Mouse (Mus musculus) MEL (cell line): ENCODE measurements around the gene Pex10. TPM values are rescaled to one million over a fixed set of nuclear protein-coding genes. Genes with fewer than 3 reads are reported as not detected.
"Not testable (repeated sequence)": the region's sequence is repeated elsewhere in the genome, so short reads cannot be mapped to it uniquely, and the experiment has no call there.

Experiments used
- DNase-seq: peaks from one replicate; pipeline ENCODE4 v3.0.0; 2011; ENCODE audit warnings: low read depth, low spot score
- H3K27ac ChIP-seq: 2 replicates; pipeline ENCODE4 v1.5.1; 2012; ENCODE audit warnings: low read depth, mild to moderate bottlenecking, control low read depth, low read length, moderate library complexity; ENCODE audit not compliant: control insufficient read depth
- H3K27me3 ChIP-seq, 2 experiments: fragments of 150-350 bp in 1 of 2; sonication (generic) in 1 of 2; 2 replicates each; pipeline ENCODE4 v1.6.1; 2012; ENCODE audit warnings: low read length in 2 of 2, mild to moderate bottlenecking in 2 of 2, improper control_type of control experiment in 1 of 2, moderate library complexity in 1 of 2; ENCODE audit not compliant: insufficient read depth in 2 of 2, control insufficient read depth in 1 of 2
- H3K36me3 ChIP-seq, 2 experiments: 2 replicates each; pipeline ENCODE4 v1.6.1; 2012 to 2014; ENCODE audit warnings: low read length in 2 of 2, improper control_type of control experiment in 1 of 2, inconsistent platforms in 1 of 2, mild to moderate bottlenecking in 1 of 2; ENCODE audit not compliant: insufficient read depth in 2 of 2, control insufficient read depth in 1 of 2
- H3K4me1 ChIP-seq, 2 experiments: fragments of 150-350 bp in 1 of 2; sonication (generic) in 1 of 2; 2 replicates each; pipeline ENCODE4 v1.6.1; 2012; ENCODE audit warnings: low read length in 2 of 2, improper control_type of control experiment in 1 of 2, mild to moderate bottlenecking in 1 of 2; ENCODE audit not compliant: insufficient read depth in 2 of 2, control insufficient read depth in 1 of 2
- H3K4me3 ChIP-seq, 2 experiments: fragments of 150-350 bp in 1 of 2; sonication (generic) in 1 of 2; 2 replicates each; pipeline ENCODE4 v1.5.1; 2012; ENCODE audit warnings: low read depth in 2 of 2, low read length in 2 of 2, mild to moderate bottlenecking in 2 of 2, moderate library complexity in 2 of 2, control low read depth in 1 of 2, improper control_type of control experiment in 1 of 2; ENCODE audit not compliant: control insufficient read depth in 1 of 2, insufficient read depth in 1 of 2
- H3K79me2 ChIP-seq: 2 replicates; pipeline ENCODE4 v1.6.1; 2012; ENCODE audit warnings: mild to moderate bottlenecking, low read length, moderate library complexity; ENCODE audit not compliant: control insufficient read depth, poor library complexity, insufficient read depth
- H3K9ac ChIP-seq: 2 replicates; pipeline ENCODE4 v1.6.1; 2012; ENCODE audit warnings: low read depth, mild to moderate bottlenecking, control low read depth, low read length, moderate library complexity; ENCODE audit not compliant: control insufficient read depth, poor library complexity, severe bottlenecking
- H3K9me3 ChIP-seq: fragments of 150-350 bp; sonication (generic); replicated peaks from 2 replicates; pipeline ENCODE4 v1.6.1; 2012; ENCODE audit warnings: mild to moderate bottlenecking, low read length, improper control_type of control experiment, moderate library complexity; ENCODE audit not compliant: insufficient read depth
- CTCF ChIP-seq, 3 experiments: IDR thresholded peaks in 2 of 3; conservative IDR thresholded peaks in 1 of 3; 2 replicates each; pipeline ENCODE4 v1.5.1; 2011 to 2012; ENCODE audit warnings: low read length in 3 of 3, low read depth in 2 of 3, mild to moderate bottlenecking in 2 of 3, improper control_type of control experiment in 1 of 3, inconsistent platforms in 1 of 3, mixed read lengths in 1 of 3, moderate library complexity in 1 of 3; ENCODE audit not compliant: control insufficient read depth in 1 of 3, insufficient read depth in 1 of 3, poor library complexity in 1 of 3, severe bottlenecking in 1 of 3
- ETS1 ChIP-seq: IDR thresholded peaks from 2 replicates; pipeline ENCODE4 v1.6.1; 2012; ENCODE audit warnings: low read depth, mild to moderate bottlenecking, inconsistent platforms, low read length, improper control_type of control experiment, moderate library complexity
- HCFC1 ChIP-seq: IDR thresholded peaks from 2 replicates; pipeline ENCODE4 v1.6.1; 2012; ENCODE audit warnings: low read depth, mild to moderate bottlenecking, inconsistent platforms, low read length, improper control_type of control experiment, moderate library complexity
- MAFK ChIP-seq: IDR thresholded peaks from 2 replicates; pipeline ENCODE4 v1.6.1; 2011; ENCODE audit warnings: low read depth, mild to moderate bottlenecking, low read length, improper control_type of control experiment, borderline replicate concordance
- MXI1 ChIP-seq: IDR thresholded peaks from 2 replicates; pipeline ENCODE4 v1.6.1; 2011; ENCODE audit warnings: mild to moderate bottlenecking, low read depth, low read length, improper control_type of control experiment
- NELFE ChIP-seq: IDR thresholded peaks from 2 replicates; pipeline ENCODE4 v1.6.1; 2011; ENCODE audit warnings: low read depth, low read length, improper control_type of control experiment
- POLR2AphosphoS2 ChIP-seq: IDR thresholded peaks from 2 replicates; pipeline ENCODE4 v1.6.1; 2011; ENCODE audit warnings: low read length, improper control_type of control experiment
- UBTF ChIP-seq: IDR thresholded peaks from 2 replicates; pipeline ENCODE4 v1.6.1; 2012; ENCODE audit warnings: low read depth, mild to moderate bottlenecking, inconsistent platforms, low read length, improper control_type of control experiment, moderate library complexity, borderline replicate concordance; ENCODE audit not compliant: insufficient read depth
- USF1 ChIP-seq: IDR thresholded peaks from 2 replicates; pipeline ENCODE4 v1.6.1; 2014; ENCODE audit warnings: low read depth, mild to moderate bottlenecking, inconsistent platforms, low read length, improper control_type of control experiment, moderate library complexity
- USF2 ChIP-seq, 2 experiments: IDR thresholded peaks; 2 replicates each; pipeline ENCODE4 v1.6.1; 2011 to 2012; ENCODE audit warnings: improper control_type of control experiment in 2 of 2, low read length in 2 of 2, borderline replicate concordance in 1 of 2, inconsistent platforms in 1 of 2, low read depth in 1 of 2, mild to moderate bottlenecking in 1 of 2; ENCODE audit not compliant: insufficient read depth in 1 of 2
- ZC3H11A ChIP-seq: IDR thresholded peaks from 2 replicates; pipeline ENCODE4 v1.6.1; 2012; ENCODE audit warnings: low read depth, mild to moderate bottlenecking, inconsistent platforms, low read length, improper control_type of control experiment
- ZKSCAN1 ChIP-seq: IDR thresholded peaks from 2 replicates; pipeline ENCODE4 v1.6.1; 2012; ENCODE audit warnings: low read depth, mild to moderate bottlenecking, inconsistent platforms, low read length, improper control_type of control experiment, moderate library complexity
- ZNF384 ChIP-seq: IDR thresholded peaks from 2 replicates; pipeline ENCODE4 v1.6.1; 2012; ENCODE audit warnings: low read depth, mild to moderate bottlenecking, inconsistent platforms, low read length, improper control_type of control experiment
- polyA plus RNA-seq, 2 experiments: library from polyadenylated mRNA; stranded (reverse) in 1 of 2; unstranded in 1 of 2; fragments of >175 nt in 1 of 2; fragments of >200 nt in 1 of 2; gene quantifications; 2 replicates each; pipeline versions ENCODE4 v1.2.1 to v1.2.4; 2012; ENCODE audit warnings: low replicate concordance in 2 of 2, low read depth in 1 of 2; ENCODE audit not compliant: insufficient read length in 2 of 2, insufficient read depth in 1 of 2, missing spikeins in 1 of 2
- total RNA-seq: library from RNA; depleted of rRNA; stranded (reverse); fragments of 300-350 nt; gene quantifications from 2 replicates; pipeline ENCODE4 v1.2.3, GENCODE M21; 2012

The Pex10 gene
- total and polyA plus RNA-seq, 3 experiments: 15.8 to 21.8 TPM; not detected in 1

DNA sequence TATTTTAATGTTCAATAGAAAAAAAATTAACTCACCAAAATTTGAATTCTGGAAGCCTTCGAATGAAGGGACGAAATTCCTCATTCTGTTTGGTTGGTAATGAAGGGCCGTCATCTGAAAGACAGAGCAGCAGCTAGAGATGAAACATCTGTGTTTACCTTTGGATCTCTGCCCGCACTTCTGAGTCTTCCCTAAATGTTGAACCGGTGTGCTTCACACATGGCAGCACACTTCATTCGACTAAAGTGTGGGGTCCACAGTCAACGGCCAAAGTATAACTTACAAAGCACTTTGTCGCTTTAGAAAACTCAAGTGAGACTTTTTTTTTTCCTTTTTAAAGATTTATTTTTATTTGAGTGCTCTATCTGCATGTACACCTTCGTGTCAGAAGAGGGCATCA, 9.9 kb downstream of the Pex10 start:
- Histone ChIP-seq H3K9ac (no peak overlapping the region), H3K79me2 (peaks cover 5% of the 10 kb centered on the region; the same call in 1 of the 2 replicates), H3K27ac (no peak overlapping the region), H3K4me3 (no peak overlapping the region), H3K9me3 (no peaks in the 10 kb centered on the region), H3K4me1 (no peaks in the 10 kb centered on the region), H3K36me3 (peaks cover 0 to 36% of the 10 kb centered on the region in 2 experiments; a peak in 3 of 4 replicates), H3K27me3 (no peaks in the 10 kb centered on the region)
- TF ChIP-seq USF2 (IDR thresholded peaks at IDR 0.05; ENCODE audit: borderline replicate concordance in 1 of 2, insufficient read depth in 1 of 2, low read depth in 1 of 2, low read length in 2 of 2) (no peak), ZC3H11A (no peak), ETS1 (no peak), CTCF (IDR thresholded peaks at IDR 0.05 in 2 of 3, conservative IDR thresholded peaks at IDR 0.05 in 1 of 3; ENCODE audit: control insufficient read depth in 1 of 3, insufficient read depth in 1 of 3, low read depth in 2 of 3, low read length in 3 of 3, poor library complexity in 1 of 3, severe bottlenecking in 1 of 3) (0 out of 6 replicates have a peak, but pooled peaks of 1 of the 3 experiments have one; percentile 10), ZNF384 (peak; percentile 26; the same call in 1 of the 2 replicates)
- no peak for DNase-seq

GRCm38 (mm10) chr4:155078808-155079207, 12.0 kb downstream of the Pex10 start:
- DNase-seq, H3K27me3 ChIP-seq, H3K4me3 ChIP-seq, H3K27ac ChIP-seq, H3K9me3 ChIP-seq, H3K4me1 ChIP-seq, H3K9ac ChIP-seq: not testable (repeated sequence)
- Histone ChIP-seq H3K79me2 (peaks cover 17% of the 10 kb centered on the region), H3K36me3 (peaks cover 0 to 40% of the 10 kb centered on the region in 2 experiments)

DNA sequence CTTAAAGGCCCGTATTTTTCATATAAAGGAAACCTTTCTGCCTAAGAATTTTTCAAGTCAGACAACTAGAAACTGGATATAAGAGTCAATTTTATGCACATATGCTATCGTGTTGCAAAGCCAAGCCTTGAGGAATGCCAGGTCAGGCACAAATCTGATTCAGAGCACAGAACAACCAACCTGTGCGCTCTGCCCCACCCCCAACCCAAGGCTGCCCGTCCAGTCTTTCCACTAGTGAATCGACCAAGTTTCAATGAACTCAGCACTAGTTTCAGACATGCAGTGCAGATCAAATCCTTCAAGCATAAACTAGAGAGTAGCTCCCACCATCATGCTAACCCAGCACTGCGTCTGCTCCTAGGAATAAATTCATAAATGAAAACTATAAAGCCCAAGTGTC, 12.8 kb downstream of the Pex10 start:
- no peak for DNase-seq
- TF ChIP-seq ZNF384: no peak
- no peak for TF ChIP-seq ZKSCAN1
- no peak for TF ChIP-seq USF2 (IDR thresholded peaks at IDR 0.05; ENCODE audit: borderline replicate concordance in 1 of 2, insufficient read depth in 1 of 2, low read depth in 1 of 2, low read length in 2 of 2)
- TF ChIP-seq MAFK: no peak
- TF ChIP-seq MXI1: no peak
- no peak for TF ChIP-seq NELFE
- TF ChIP-seq POLR2AphosphoS2: no peak
- no peak for TF ChIP-seq UBTF
- no peak for TF ChIP-seq HCFC1
- TF ChIP-seq USF1: no peak
- TF ChIP-seq, all 39 proteins: peak for 0
- H3K4me3 ChIP-seq: no peak overlapping the region
- no peak overlapping the region for H3K9ac ChIP-seq
- H3K27me3 ChIP-seq: no peaks in the 10 kb centered on the region
- no peak overlapping the region for H3K27ac ChIP-seq
- H3K36me3 ChIP-seq: peaks cover 7 to 39% of the 10 kb centered on the region in 2 experiments
- H3K79me2 ChIP-seq: peaks cover 26% of the 10 kb centered on the region
- H3K9me3 ChIP-seq: no peaks in the 10 kb centered on the region
- H3K4me1 ChIP-seq: peaks cover 3 to 4% of the 10 kb centered on the region in 2 experiments; a peak in 2 of 4 replicates
